Mouse (Mus musculus) lung, postnatal 0 days (tissue): ENCODE data around the gene Ifi27l2b.
"Not testable (repeated sequence)": the region's sequence is repeated elsewhere in the genome, so short reads cannot be mapped to it uniquely, and the experiment has no call there.

Experiments
- CTCF ChIP-seq: IDR thresholded peaks from 2 replicates; pipeline ENCODE4 v1.5.1; 2016; ENCODE audit warnings: antibody characterized with exemption, mild to moderate bottlenecking
- EP300 ChIP-seq: IDR thresholded peaks from 2 replicates; pipeline ENCODE4 v1.6.1; 2016; ENCODE audit warnings: antibody characterized with exemption, mild to moderate bottlenecking, control low read depth

DNA sequence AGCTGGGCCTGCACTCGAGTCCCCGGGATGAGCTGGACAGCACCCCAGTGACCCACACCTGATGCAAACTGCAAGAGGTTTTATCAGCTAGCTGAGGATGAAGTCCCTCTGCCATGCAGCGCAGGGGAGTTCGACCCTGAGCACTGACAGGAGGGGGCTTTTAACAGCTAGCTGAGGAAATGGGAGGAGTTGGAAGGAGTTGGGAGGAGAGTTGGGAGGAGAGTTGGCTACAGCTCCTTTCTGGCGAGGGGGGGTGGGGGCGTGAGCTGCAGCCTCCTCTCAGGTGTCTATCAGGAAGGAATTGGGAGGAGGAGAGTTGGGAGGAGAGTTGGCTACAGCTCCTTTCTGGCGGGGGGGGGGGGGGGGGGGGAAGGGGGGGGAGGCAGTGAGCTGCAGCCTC, 12.8 kb downstream of the Ifi27l2b start:
- not testable (repeated sequence) for TF ChIP-seq CTCF, EP300
